Mouse (Mus musculus) myocyte (in vitro differentiated cells): Measurements from ENCODE around the gene Gm49510. TPM values are rescaled to one million over a fixed set of nuclear protein-coding genes. Genes with fewer than 3 reads are reported as not detected.

Source experiments
- H3K27me3 ChIP-seq: one replicate; pipeline ENCODE4 v1.6.1; 2011; ENCODE audit not compliant: control insufficient read depth, insufficient read depth, insufficient read length
- H3K36me3 ChIP-seq: one replicate; pipeline ENCODE4 v1.6.1; 2011; ENCODE audit not compliant: control insufficient read depth, insufficient read depth
- H3K4me2 ChIP-seq: one replicate; pipeline ENCODE4 v1.6.1; 2011; ENCODE audit warnings: low read depth, control low read depth
- H3K4me3 ChIP-seq: one replicate; pipeline ENCODE4 v1.5.1; 2011; ENCODE audit warnings: mild to moderate bottlenecking, control low read depth, moderate library complexity
- H3K79me2 ChIP-seq: one replicate; pipeline ENCODE4 v1.6.1; 2011; ENCODE audit not compliant: control insufficient read depth, insufficient read depth
- H3ac ChIP-seq: one replicate; pipeline ENCODE4 v1.6.1; 2011; ENCODE audit not compliant: control insufficient read depth, insufficient read length
- CEBPB ChIP-seq: IDR thresholded peaks from 2 replicates; pipeline ENCODE4 v1.6.1; 2011; ENCODE audit warnings: mild to moderate bottlenecking, moderate library complexity; ENCODE audit not compliant: poor library complexity, insufficient read depth, severe bottlenecking
- E2F4 ChIP-seq: IDR thresholded peaks from one replicate; pipeline ENCODE4 v1.6.1; 2011; ENCODE audit warnings: mild to moderate bottlenecking, control low read depth, moderate library complexity; ENCODE audit not compliant: insufficient read depth
- MAX ChIP-seq: IDR thresholded peaks from one replicate; pipeline ENCODE4 v1.6.1; 2011; ENCODE audit warnings: low read depth, mild to moderate bottlenecking, control low read depth
- MYOD1 ChIP-seq, 3 experiments: IDR thresholded peaks; one replicate each; pipeline ENCODE4 v1.6.1; 2011; ENCODE audit warnings: control low read depth in 2 of 3, low read depth in 2 of 3, mild to moderate bottlenecking in 2 of 3, moderate library complexity in 1 of 3; ENCODE audit not compliant: insufficient read length in 2 of 3, control insufficient read depth in 1 of 3
- MYOG ChIP-seq, 3 experiments: IDR thresholded peaks; one replicate each; pipeline ENCODE4 v1.6.1; 2011; ENCODE audit warnings: control low read depth in 2 of 3, low read depth in 2 of 3, mild to moderate bottlenecking in 2 of 3; ENCODE audit not compliant: insufficient read length in 2 of 3, control insufficient read depth in 1 of 3, insufficient read depth in 1 of 3
- POLR2A ChIP-seq: IDR thresholded peaks from one replicate; pipeline ENCODE4 v1.6.1; 2011; ENCODE audit warnings: low read depth, mild to moderate bottlenecking, control low read depth, moderate library complexity; ENCODE audit not compliant: insufficient read length
- POLR2AphosphoS2 ChIP-seq: IDR thresholded peaks from one replicate; pipeline ENCODE4 v1.6.1; 2011; ENCODE audit warnings: low read depth, control low read depth; ENCODE audit not compliant: insufficient read length
- REST ChIP-seq: IDR thresholded peaks from one replicate; pipeline ENCODE4 v1.6.1; 2011; ENCODE audit warnings: mild to moderate bottlenecking, control low read depth, moderate library complexity; ENCODE audit not compliant: insufficient read depth, insufficient read length
- SRF ChIP-seq: IDR thresholded peaks from one replicate; pipeline ENCODE4 v1.6.1; 2011; ENCODE audit warnings: low read depth; ENCODE audit not compliant: control insufficient read depth, insufficient read length
- TCF12 ChIP-seq: IDR thresholded peaks from one replicate; pipeline ENCODE4 v1.6.1; 2011; ENCODE audit warnings: mild to moderate bottlenecking, control low read depth; ENCODE audit not compliant: poor library complexity, insufficient read depth, severe bottlenecking
- TCF3 ChIP-seq: IDR thresholded peaks from one replicate; pipeline ENCODE4 v1.6.1; 2011; ENCODE audit warnings: low read depth, control low read depth; ENCODE audit not compliant: insufficient read length
- USF1 ChIP-seq: IDR thresholded peaks from one replicate; pipeline ENCODE4 v1.6.1; 2011; ENCODE audit warnings: low read depth, mild to moderate bottlenecking, control low read depth, moderate library complexity
- polyA plus RNA-seq: library from polyadenylated mRNA; unstranded; fragments of >200 nt; fragmentation: generic; extraction: Trizol; gene quantifications from one replicate; pipeline ENCODE4 v1.2.1, GENCODE M21; 2012; ENCODE audit warnings: missing spikeins

Gene Gm49510
- polyA plus RNA-seq, 1 experiment = 0.04 TPM

DNA sequence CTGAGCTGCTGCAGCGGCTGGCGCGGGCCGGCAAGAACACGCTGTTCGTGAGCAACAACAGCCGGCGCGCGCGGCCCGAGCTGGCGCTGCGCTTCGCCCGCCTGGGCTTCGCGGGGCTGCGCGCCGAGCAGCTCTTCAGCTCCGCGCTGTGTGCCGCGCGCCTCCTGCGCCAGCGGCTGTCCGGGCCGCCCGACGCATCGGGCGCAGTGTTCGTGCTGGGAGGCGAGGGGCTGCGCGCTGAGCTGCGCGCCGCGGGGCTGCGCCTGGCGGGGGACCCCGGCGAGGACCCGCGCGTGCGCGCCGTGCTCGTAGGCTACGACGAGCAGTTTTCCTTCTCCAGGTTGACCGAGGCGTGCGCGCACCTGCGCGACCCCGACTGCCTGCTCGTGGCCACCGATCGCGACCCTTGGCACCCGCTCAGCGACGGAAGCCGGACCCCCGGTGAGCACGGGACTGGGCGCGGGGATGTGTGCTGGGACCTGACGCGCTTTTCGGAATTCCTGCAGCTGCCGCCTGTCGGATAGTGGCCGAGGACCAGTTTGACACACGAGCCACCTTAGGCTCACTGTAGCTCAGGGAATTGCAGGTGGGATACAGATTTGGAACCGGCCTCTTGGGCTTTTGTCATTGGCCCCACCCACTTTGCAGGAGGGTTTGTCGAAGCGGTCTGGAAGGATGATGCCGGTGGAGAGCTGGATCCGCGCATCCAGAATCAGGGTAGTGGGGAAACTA, 14.8 kb downstream of the Gm49510 start:
- H3K36me3 ChIP-seq = no peaks in the 10 kb centered on the region
- TF ChIP-seq TCF3 (peak; percentile 3), TCF12 (no peak), MYOG (IDR thresholded peaks at IDR 0.05; ENCODE audit: control insufficient read depth in 1 of 3, insufficient read depth in 1 of 3, insufficient read length in 2 of 3, low read depth in 2 of 3) (peak in 1 of 3 experiments; percentile 1), MYOD1 (IDR thresholded peaks at IDR 0.05; ENCODE audit: control insufficient read depth in 1 of 3, insufficient read length in 2 of 3, low read depth in 2 of 3) (peak in 2 of 3 experiments; percentile 1 to 2), REST (no peak)

DNA sequence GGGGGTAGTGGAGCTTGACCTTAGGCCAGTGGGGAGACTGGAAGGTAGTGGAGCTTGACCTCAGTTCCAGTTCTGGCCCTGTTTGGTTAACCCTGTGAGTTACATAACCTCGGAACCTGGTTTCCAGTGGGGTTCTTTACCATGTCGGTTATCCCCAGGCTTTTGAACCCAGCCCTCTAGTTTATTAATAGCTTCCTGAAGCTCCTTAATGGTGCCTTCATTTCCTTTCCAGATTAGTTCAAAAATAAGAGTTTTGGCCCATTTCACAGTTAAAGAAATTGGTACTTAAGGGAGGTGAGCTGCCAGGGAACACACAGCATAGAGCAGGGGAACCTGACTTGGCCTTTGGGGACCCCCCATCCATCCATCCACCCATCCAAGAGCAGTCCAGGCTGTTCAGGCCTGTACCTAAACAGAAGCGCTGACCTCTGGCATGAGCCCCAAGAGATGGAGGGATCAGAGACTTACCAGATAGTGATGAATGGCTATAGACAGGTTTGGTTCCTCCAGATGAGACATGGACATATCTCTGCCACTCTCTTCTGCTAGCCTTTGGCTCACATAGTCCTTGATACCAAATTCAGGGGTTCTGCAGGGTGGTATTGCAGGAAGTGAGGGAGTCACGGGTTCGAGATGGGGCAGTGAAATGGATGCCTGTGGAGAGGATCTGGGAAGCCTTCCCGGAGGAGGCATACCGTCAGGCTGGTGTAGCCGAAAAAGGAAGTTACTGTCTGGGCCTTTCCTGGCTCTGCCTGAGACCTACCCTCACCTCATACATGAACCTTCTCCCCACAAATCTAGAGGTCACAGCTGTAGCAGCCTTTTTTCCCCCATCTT, 15.6 kb downstream of the Gm49510 start:
- Histone ChIP-seq H3K27me3 (no peaks in the 10 kb centered on the region), H3K79me2 (peaks cover 14% of the 10 kb centered on the region), H3K4me2 (peak overlapping the region; percentile 89), H3K36me3 (no peaks in the 10 kb centered on the region), H3K4me3 (peak overlapping the region; percentile 22), H3ac (peak overlapping the region; percentile 43)
- no peak for TF ChIP-seq E2F4

More for the DNA sequence above, 14.8 kb downstream of the Gm49510 start:
- peaks cover 14% of the 10 kb centered on the region for H3K79me2 ChIP-seq
- H3K4me2 ChIP-seq = peak overlapping the region; percentile 89
- H3K4me3 ChIP-seq = peak overlapping the region; percentile 22
- peak overlapping the region; percentile 43 for H3ac ChIP-seq
- H3K27me3 ChIP-seq = no peaks in the 10 kb centered on the region

DNA sequence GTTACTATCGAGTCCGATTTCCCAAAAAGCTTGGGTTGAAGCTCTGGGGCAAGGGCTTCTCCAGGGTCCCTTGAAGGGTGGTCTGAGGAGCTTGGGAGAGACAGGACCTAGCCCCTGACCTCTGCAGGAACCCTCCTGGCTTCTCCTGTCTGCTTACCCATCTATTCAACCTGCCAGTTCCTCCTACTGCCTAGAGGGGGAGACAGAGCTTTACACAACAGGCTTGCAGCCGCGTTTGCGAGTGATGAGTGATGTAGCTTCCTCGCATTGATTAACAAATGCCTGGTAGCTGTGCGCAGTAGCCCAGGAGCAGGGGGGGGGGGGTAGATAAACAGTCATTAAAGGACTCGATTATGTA, 16.2 kb downstream of the Gm49510 start:
- Histone ChIP-seq H3K27me3 (no peaks in the 10 kb centered on the region), H3ac (no peak overlapping the region), H3K79me2 (peaks cover 14% of the 10 kb centered on the region), H3K36me3 (no peaks in the 10 kb centered on the region), H3K4me2 (peak overlapping the region; percentile 89), H3K4me3 (peak overlapping the region; percentile 22)
- TF ChIP-seq MAX = no peak
- TF ChIP-seq POLR2AphosphoS2 = peak; percentile 14

DNA sequence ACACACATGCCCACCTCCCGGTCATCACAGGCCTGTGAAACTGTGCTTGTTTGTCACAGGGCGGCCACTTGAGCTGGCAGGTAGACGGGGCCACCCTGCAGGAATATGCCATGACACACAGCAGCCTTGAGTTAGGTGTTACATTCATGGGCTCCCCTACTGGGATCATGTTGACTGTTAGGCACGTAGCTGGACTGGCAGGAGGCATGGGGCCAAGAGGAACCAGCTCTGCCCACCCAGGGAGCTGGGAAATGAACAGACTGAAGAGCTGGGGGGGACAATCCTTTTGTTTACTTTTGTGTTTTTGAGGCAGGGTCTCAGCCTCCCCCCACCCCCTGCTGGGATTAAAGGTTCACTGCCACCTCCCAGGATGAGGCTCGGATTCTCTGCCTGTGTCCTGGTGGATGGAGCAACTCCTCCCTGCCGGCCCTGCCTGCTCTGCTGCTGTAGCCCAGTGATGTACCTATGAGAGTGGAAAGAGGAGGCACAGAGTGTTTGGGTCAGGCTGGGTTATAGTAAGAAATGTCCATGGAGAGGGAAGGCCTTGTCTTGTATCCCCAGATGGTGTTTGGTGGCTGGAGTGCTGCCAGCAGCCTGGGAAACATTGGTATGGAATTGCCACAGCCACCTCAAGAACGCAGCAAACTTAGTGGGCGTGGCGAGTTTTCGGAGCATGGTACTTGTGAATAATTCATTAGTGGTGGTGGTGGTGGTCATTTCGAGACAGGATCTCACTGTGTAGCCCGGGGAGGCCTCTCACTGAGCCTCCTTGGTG, 16.8 kb downstream of the Gm49510 start:
- no peaks in the 10 kb centered on the region for H3K36me3 ChIP-seq
- peak overlapping the region; percentile 70 for H3K4me2 ChIP-seq
- H3K79me2 ChIP-seq = peaks cover 14% of the 10 kb centered on the region
- H3K4me3 ChIP-seq = peak overlapping the region; percentile 22
- no peaks in the 10 kb centered on the region for H3K27me3 ChIP-seq
- TF ChIP-seq USF1 = no peak
- peak; percentile 5 for TF ChIP-seq POLR2AphosphoS2
- no peak overlapping the region for H3ac ChIP-seq

DNA sequence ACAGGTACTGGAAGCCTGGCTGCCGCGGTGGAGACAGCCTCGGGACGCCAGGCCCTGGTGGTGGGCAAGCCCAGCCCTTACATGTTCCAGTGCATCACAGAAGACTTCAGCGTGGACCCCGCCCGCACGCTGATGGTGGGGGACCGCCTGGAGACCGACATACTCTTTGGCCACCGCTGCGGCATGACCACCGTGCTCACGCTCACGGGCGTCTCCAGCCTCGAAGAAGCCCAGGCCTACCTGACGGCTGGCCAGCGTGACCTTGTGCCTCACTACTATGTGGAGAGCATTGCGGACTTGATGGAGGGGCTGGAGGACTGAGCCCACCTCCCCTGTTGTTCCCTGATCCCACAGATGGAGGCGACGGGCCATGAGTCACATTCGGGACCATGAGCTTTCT, 18.7 kb downstream of the Gm49510 start:
- no peaks in the 10 kb centered on the region for H3K27me3 ChIP-seq
- no peak overlapping the region for H3ac ChIP-seq
- no peak overlapping the region for H3K4me3 ChIP-seq
- H3K79me2 ChIP-seq = peaks cover 14% of the 10 kb centered on the region
- TF ChIP-seq REST (no peak), POLR2AphosphoS2 (peak; percentile 22)
- no peak overlapping the region for H3K4me2 ChIP-seq
- no peaks in the 10 kb centered on the region for H3K36me3 ChIP-seq

DNA sequence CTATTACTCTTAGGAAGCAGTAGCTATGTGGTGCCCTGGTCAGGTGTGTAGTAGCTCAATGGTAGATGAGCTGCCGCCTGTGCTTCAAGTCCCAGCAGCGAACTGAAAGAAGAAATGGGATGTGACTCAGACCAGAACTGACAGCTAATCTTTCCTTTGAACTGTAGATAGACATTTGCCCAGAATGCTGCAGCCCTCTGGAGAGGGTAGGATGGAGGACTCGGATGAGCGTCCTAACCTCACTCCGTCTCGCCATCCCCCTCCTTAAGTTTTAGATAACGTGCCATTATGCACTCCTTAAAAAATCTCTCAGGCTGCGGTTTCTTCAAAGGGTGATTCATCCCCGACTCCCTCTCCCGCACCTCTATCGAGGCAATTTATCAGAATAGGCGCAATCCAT, 20.4 kb downstream of the Gm49510 start:
- H3K4me3 ChIP-seq = no peak overlapping the region
- H3ac ChIP-seq = no peak overlapping the region
- TF ChIP-seq E2F4 (no peak), POLR2A (no peak), MYOG (IDR thresholded peaks at IDR 0.05; ENCODE audit: control insufficient read depth in 1 of 3, insufficient read depth in 1 of 3, insufficient read length in 2 of 3, low read depth in 2 of 3) (no peak), MAX (no peak), SRF (no peak), POLR2AphosphoS2 (no peak), CEBPB (no peak), REST (no peak), USF1 (no peak), TCF3 (no peak), MYOD1 (IDR thresholded peaks at IDR 0.05; ENCODE audit: control insufficient read depth in 1 of 3, insufficient read length in 2 of 3, low read depth in 2 of 3) (no peak), TCF12 (no peak)
- peaks cover 8% of the 10 kb centered on the region for H3K79me2 ChIP-seq
- H3K36me3 ChIP-seq = no peaks in the 10 kb centered on the region
- no peaks in the 10 kb centered on the region for H3K27me3 ChIP-seq
- no peak overlapping the region for H3K4me2 ChIP-seq
